Mouse (Mus musculus) heart, embryonic 12.5 days (tissue): ENCODE results near the gene Alkbh1. TPM values are rescaled to one million over a fixed set of nuclear protein-coding genes. Genes with fewer than 3 reads are reported as not detected.

Source experiments
- ATAC-seq: fragments of 200-750 bp; cut with Nextera tagmentation; 2 replicates; pipeline ENCODE4 v1.8.0; 2017; ENCODE audit warnings: moderate TSS enrichment, moderate library complexity; ENCODE audit not compliant: insufficient number of reproducible peaks, low FRiP score
- H3K27ac ChIP-seq: fragments of 300-500 bp; sonication (generic); 2 replicates; pipeline ENCODE4 v1.5.1; 2016; ENCODE audit warnings: mild to moderate bottlenecking, moderate library complexity; ENCODE audit not compliant: poor library complexity, severe bottlenecking
- H3K27me3 ChIP-seq: fragments of 300-500 bp; sonication (generic); replicated peaks from 2 replicates; pipeline ENCODE4 v1.6.1; 2016; ENCODE audit warnings: mild to moderate bottlenecking, moderate library complexity
- H3K36me3 ChIP-seq: fragments of 300-500 bp; sonication (generic); 2 replicates; pipeline ENCODE4 v1.6.1; 2016; ENCODE audit warnings: mild to moderate bottlenecking, moderate library complexity
- H3K4me1 ChIP-seq: fragments of 300-500 bp; sonication (generic); replicated peaks from 2 replicates; pipeline ENCODE4 v1.6.1; 2016; ENCODE audit warnings: mild to moderate bottlenecking
- H3K4me2 ChIP-seq: fragments of 300-500 bp; sonication (generic); 2 replicates; pipeline ENCODE4 v1.6.1; 2016; ENCODE audit warnings: mild to moderate bottlenecking, moderate library complexity
- H3K4me3 ChIP-seq: fragments of 300-500 bp; sonication (generic); 2 replicates; pipeline ENCODE4 v1.5.1; 2016; ENCODE audit warnings: mild to moderate bottlenecking
- H3K9ac ChIP-seq: fragments of 300-500 bp; sonication (generic); 2 replicates; pipeline ENCODE4 v1.6.1; 2016; ENCODE audit warnings: mild to moderate bottlenecking, moderate library complexity
- H3K9me3 ChIP-seq: fragments of 300-500 bp; sonication (generic); replicated peaks from 2 replicates; pipeline ENCODE4 v1.6.1; 2016; ENCODE audit warnings: mild to moderate bottlenecking, moderate library complexity
- WGBS: fragments of 180-500 bp; shearing (Covaris S2); methylation state at CpG from one replicate; pipeline ENCODE4 v1.1.7; 2016; 5-methylcytosine and 5-hydroxymethylcytosine counted together
- polyA plus RNA-seq: library from polyadenylated mRNA; unstranded; fragments of >200 nt; fragmentation: Nextera tagmentation; extraction: Ambion mirVana; gene quantifications from 2 replicates; pipeline ENCODE4 v1.2.1, GENCODE M21; 2016

The Alkbh1 gene
- polyA plus RNA-seq, 1 experiment from 2014 or later: 36.6 TPM

DNA sequence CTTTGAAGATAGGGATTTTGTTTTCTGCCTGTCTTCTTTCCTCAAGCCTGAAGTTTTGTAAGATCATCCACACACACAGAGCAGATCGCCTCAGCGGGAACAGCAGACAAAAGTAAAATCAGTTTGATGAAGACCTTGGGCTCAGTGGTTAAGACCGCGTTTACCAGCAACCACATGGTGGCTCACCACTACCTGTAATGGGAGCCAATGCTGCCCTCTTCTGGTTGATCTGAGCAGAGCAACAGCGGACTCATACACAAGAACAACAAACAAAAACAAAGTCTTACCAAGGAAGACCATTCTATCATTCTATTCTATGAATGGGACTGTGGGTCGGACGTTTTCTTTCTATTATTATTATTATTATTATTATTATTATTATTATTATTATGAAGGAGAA is 27.1 kb downstream of the Alkbh1 start:
- 26% methylated on average over 7 of the region's 7 CpGs for WGBS
- no peak overlapping the region for H3K4me2 ChIP-seq
- H3K4me3 ChIP-seq: no peak overlapping the region
- no peak for ATAC-seq
- H3K27ac ChIP-seq: no peak overlapping the region
- no peaks in the 10 kb centered on the region for H3K36me3 ChIP-seq
- peaks cover 2% of the 10 kb centered on the region; the same call in 1 of the 2 replicates for H3K4me1 ChIP-seq
- peaks cover 5% of the 10 kb centered on the region; the same call in 1 of the 2 replicates for H3K9me3 ChIP-seq
- H3K27me3 ChIP-seq: no peaks in the 10 kb centered on the region
- no peak overlapping the region for H3K9ac ChIP-seq

DNA sequence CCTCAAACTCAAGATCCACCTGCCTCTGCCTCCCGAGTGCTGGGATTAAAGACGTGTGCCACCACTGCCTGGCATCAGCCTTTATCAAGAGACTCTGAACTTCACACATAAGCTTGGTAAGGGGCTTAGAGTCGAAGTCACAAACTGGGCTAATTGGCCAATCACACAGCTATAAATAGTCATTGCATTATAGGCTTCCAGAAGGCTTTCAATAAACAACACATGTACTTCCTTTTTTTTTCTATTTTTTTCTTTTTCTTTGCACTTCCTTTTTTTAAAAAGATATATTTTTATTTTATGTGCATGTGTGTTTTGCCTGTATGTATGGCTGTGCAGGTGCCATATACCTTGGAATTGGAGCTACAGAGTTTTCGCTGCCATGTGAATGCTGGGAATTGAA is 28.5 kb downstream of the Alkbh1 start:
- Histone ChIP-seq H3K9ac (no peak overlapping the region), H3K36me3 (no peaks in the 10 kb centered on the region), H3K9me3 (peaks cover 5% of the 10 kb centered on the region; the same call in 1 of the 2 replicates), H3K4me1 (peaks cover 15% of the 10 kb centered on the region), H3K27me3 (no peaks in the 10 kb centered on the region), H3K4me2 (no peak overlapping the region), H3K27ac (no peak overlapping the region), H3K4me3 (no peak overlapping the region)
- WGBS: 73% methylated on average over 4 of the region's 4 CpGs
- no peak for ATAC-seq

DNA sequence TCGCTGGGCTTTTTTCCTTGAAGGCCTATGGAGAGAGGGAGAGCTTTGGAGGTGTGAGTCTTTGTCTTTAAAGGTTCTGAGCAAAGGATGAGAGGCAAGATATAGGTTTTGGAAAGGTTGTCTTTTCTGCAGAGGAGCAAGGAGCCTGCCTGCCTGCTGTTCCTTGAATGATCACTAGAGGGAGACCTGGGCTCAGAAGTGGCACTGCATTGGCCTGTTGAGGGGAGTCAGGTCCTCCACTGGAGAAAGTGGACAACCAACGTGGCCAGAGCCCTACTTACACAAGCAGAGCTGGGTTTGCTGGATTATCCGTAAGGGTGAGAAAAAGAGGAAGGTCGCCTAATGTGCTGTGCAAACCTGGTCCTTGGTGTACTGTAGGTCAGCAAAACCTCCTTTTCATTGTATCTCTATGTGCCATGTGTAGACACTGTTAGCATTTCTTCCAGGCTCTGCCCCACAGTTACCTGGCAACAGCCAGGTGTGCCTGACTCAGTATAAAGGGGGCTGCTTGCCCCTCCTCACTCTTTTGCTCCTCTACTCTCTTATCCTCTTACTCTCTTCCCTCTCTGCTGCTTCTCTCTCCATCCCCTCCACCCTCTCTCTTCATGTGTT is 30.5 kb downstream of the Alkbh1 start:
- Histone ChIP-seq H3K9me3 (peaks cover 5% of the 10 kb centered on the region; the same call in 1 of the 2 replicates), H3K4me2 (no peak overlapping the region), H3K27me3 (no peaks in the 10 kb centered on the region), H3K4me3 (no peak overlapping the region), H3K36me3 (no peaks in the 10 kb centered on the region), H3K9ac (no peak overlapping the region), H3K27ac (no peak overlapping the region), H3K4me1 (peaks cover 19% of the 10 kb centered on the region)
- WGBS: 20% methylated on average over 4 of the region's 4 CpGs
- no peak for ATAC-seq

DNA sequence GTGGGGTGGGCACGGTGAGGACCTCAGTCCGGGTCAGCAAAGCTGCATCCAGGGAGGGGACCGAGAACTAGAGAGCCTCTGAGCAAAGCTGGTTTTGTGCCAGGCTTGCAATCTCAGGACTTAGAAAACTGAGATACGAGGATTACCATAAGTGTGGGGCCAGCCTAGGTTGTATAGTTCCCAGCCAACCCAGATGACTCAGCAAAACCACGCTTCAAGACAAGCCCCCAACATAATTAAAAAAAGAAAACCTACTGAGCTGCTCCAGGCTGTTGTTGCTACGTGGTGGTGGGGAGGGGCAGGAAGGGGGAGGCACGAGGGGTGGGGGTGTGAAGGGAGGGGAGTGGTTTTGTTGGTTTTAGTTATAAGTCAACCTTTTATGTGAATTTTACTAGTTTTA is 32.8 kb downstream of the Alkbh1 start:
- 14% methylated on average over 7 of the region's 7 CpGs for WGBS
- Histone ChIP-seq H3K4me2 (peak overlapping the region; percentile 42), H3K27ac (peak overlapping the region; percentile 31; the same call in 1 of the 2 replicates), H3K9ac (no peak overlapping the region), H3K27me3 (no peaks in the 10 kb centered on the region), H3K4me3 (no peak overlapping the region), H3K4me1 (peaks cover 28% of the 10 kb centered on the region), H3K36me3 (no peaks in the 10 kb centered on the region), H3K9me3 (no peaks in the 10 kb centered on the region)
- ATAC-seq: 0 out of 2 replicates have a peak, but pooled peaks have one; percentile 33

DNA sequence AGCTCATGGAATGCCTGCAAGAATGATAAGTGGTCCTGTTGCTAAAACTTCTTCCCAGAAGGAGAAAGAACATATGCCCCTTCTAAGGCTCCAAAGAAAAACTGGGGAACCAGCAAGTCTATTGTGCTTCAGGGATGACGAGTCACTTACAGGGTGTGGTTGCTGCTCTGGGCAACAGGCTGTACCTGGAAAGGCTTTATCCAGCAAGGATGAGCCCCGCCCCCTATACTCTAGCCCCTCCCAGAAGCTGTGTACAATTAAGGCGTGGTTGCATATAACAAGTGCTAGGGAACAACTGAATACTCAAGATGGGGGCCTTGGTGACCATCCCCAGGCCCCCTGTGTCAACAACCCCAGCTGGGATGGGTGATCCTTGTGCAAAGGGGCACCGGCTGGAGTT is 34.7 kb downstream of the Alkbh1 start:
- no peaks in the 10 kb centered on the region for H3K36me3 ChIP-seq
- H3K9me3 ChIP-seq: no peaks in the 10 kb centered on the region
- 80% methylated on average over 4 of the region's 4 CpGs for WGBS
- no peaks in the 10 kb centered on the region for H3K27me3 ChIP-seq
- ATAC-seq: no peak
- H3K4me1 ChIP-seq: peaks cover 28% of the 10 kb centered on the region
- no peak overlapping the region for H3K27ac ChIP-seq
- H3K4me2 ChIP-seq: no peak overlapping the region
- no peak overlapping the region for H3K9ac ChIP-seq
- no peak overlapping the region for H3K4me3 ChIP-seq

DNA sequence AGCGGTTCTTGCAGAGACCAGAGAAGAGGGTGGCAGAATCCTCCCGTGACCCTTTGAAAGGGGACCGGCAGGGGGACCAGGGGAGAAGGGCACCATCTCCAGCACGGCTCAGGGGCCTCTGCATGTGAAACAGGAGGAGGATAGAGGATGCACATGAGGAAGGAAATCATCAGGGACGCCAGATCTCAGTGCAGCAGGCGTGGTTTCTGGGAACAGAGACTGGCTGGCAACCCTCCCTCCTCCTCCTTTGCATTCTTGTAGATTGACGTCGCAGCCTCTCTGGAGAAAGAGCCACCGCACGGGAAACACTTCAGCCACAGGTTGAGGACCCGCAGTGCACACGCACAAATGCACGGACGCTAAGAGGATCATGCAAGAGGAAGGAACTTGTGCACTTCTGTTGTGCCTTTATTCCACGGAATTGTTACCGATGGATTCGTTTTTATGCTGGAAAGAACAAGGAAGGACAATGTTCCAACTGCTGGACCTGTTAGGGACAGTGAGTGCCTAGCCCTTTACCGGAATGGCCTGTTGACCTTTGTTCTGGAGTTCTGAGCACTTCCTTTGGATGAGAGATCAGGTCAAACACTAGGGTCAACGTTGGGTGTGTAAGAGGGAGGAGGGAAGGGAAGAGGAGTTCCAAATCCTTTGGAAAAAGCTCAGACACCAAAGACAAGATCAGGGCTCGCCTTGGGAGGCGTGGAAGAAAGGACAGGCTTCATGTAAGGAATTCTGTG is 35.8 kb downstream of the Alkbh1 start:
- H3K4me1 ChIP-seq: peaks cover 28% of the 10 kb centered on the region
- no peaks in the 10 kb centered on the region for H3K27me3 ChIP-seq
- 22% methylated on average over 21 of the region's 21 CpGs for WGBS
- H3K36me3 ChIP-seq: no peaks in the 10 kb centered on the region
- H3K9ac ChIP-seq: peak overlapping the region; percentile 50; the same call in 1 of the 2 replicates
- peak; percentile 47 for ATAC-seq
- no peaks in the 10 kb centered on the region for H3K9me3 ChIP-seq
- H3K27ac ChIP-seq: peak overlapping the region; percentile 48
- peak overlapping the region; percentile 66 for H3K4me2 ChIP-seq
- peak overlapping the region; percentile 25 for H3K4me3 ChIP-seq

DNA sequence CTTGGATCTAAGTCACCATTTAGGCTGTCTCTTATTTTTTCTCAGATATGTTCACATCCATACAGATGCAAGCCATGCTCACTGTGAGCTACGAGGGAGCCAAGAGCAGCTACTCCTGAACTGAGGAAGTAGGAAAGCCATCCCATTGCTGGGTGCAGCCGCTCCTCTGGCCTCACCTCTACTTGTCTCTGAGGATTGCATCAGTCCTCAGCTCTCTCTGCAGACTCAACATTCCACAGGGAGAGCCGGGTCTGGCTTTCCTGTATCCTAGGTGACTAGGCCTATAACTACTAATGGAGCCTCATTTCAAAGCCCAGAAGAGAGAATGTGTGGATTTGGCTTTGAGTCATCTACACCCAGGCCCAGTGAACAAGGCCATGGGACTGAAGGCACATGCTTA is 38.1 kb downstream of the Alkbh1 start:
- H3K27me3 ChIP-seq: no peaks in the 10 kb centered on the region
- 51% methylated on average over 3 of the region's 3 CpGs for WGBS
- H3K4me3 ChIP-seq: no peak overlapping the region
- no peak overlapping the region for H3K9ac ChIP-seq
- no peaks in the 10 kb centered on the region for H3K36me3 ChIP-seq
- no peak overlapping the region for H3K4me2 ChIP-seq
- peaks cover 17% of the 10 kb centered on the region for H3K4me1 ChIP-seq
- no peak overlapping the region for H3K27ac ChIP-seq
- H3K9me3 ChIP-seq: no peaks in the 10 kb centered on the region
- no peak for ATAC-seq

DNA sequence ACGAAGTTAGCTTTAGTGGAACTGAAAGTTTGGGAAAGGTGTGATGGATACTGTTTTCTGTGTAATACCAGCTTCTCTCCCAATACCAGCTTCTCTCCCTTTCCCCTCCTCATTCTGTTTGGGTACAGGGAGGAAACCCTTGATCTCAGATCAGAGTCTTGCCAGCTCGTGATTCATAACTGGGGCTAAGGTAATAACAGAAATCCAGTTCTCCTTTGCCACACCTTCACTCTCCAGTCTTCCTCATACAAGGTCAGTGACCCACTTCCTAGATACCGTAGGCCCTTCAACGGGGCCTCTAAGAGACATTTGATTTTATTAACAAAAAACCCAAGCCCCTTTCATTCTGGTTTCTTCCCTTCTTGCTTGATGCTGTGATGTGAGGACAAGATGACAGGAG is 38.7 kb downstream of the Alkbh1 start:
- Histone ChIP-seq H3K4me1 (peaks cover 13% of the 10 kb centered on the region), H3K27ac (no peak overlapping the region), H3K9ac (no peak overlapping the region), H3K4me2 (no peak overlapping the region), H3K4me3 (no peak overlapping the region), H3K9me3 (no peaks in the 10 kb centered on the region), H3K36me3 (no peaks in the 10 kb centered on the region), H3K27me3 (no peaks in the 10 kb centered on the region)
- 83% methylated on average over 4 of the region's 4 CpGs for WGBS
- ATAC-seq: no peak

DNA sequence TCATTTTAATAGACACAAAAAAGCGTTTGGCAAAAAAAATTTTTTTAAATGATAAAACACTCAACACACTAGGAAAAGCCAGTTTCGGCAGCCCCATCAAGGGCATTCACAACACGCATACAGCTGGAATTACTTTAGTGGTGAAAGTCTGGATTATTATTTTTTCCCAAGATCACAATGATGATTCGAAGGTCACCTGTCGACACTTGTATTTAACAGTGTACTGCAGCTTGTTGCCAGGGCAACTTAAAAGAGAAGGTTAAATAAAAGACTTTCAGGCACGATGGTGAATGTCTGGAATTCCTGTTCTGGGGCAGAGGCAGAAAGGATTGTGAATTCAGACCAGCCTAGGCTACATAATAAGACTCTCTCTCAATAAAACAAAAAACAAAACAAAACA is 41.9 kb downstream of the Alkbh1 start:
- Histone ChIP-seq H3K27me3 (no peaks in the 10 kb centered on the region), H3K9me3 (no peaks in the 10 kb centered on the region), H3K9ac (no peak overlapping the region), H3K4me2 (no peak overlapping the region), H3K27ac (no peak overlapping the region), H3K4me3 (no peak overlapping the region), H3K36me3 (no peaks in the 10 kb centered on the region), H3K4me1 (no peaks in the 10 kb centered on the region)
- ATAC-seq: no peak
- 44% methylated on average over 6 of the region's 6 CpGs for WGBS

DNA sequence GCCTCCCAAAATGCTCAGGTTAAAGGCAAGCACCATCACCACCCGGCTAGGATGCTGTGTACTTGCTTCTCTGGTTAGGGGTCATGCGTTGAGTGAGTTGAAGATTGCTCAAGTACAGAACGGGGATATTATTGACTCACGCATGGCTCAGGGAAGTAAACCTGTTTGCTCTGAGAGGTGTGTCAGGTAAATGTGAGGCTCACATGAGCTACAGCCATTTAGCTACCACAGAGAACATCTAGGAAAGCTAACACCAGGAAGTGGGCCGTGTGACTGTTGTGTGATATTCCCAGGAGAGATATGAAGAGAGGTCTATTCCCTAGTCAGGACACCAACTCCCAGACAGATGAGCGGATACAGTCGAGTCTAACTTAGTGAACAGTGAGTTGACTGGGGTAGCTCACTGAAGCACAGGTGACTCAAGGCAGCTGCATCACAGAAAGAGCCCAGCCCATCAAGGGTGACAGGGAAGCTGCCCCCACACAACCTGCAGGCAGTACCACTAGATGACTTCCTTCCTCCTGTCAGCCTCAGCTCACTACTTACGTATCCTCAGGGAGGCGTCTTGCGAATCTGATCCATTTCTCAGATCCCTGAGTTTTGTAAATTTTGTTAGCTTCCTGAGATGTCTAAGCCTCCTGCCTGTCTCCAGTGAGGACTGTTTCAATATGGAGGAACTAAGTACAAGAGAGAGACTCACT is 44.5 kb downstream of the Alkbh1 start:
- Histone ChIP-seq H3K36me3 (no peaks in the 10 kb centered on the region), H3K9me3 (no peaks in the 10 kb centered on the region), H3K4me1 (no peaks in the 10 kb centered on the region), H3K27me3 (no peaks in the 10 kb centered on the region), H3K27ac (no peak overlapping the region), H3K4me2 (no peak overlapping the region), H3K4me3 (no peak overlapping the region), H3K9ac (no peak overlapping the region)
- no peak for ATAC-seq
- WGBS: 78% methylated on average over 10 of the region's 10 CpGs

DNA sequence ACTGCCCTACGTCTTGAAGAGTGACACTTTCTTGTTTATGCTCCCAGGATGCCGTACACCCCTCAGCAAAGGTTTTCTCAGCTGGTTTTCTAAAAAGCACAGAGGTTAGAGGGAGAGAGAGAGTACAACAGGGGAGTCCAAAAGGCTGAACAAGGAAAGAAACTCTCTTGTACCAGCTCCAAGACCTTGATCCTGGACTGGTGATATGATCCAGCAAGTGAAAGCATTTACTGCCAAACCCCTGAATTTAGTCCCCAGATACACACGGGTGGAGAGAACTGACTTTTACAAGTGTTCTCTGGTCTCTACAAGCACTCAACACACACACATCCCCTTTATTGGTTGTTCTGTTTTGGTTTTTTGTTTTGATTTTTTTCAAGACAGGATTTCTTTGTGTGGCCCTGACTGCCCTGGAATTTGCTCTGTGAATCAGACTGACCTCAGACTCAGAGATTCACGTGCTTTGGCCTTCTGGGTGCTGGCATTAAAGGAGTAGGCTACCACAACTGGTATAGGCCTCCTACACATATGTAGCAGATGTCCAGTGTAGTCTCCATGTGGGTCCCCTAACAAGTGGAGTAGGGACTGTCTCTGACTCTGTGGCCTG is 45.9 kb downstream of the Alkbh1 start:
- 60% methylated on average over 4 of the region's 4 CpGs for WGBS
- H3K4me3 ChIP-seq: no peak overlapping the region
- H3K4me1 ChIP-seq: no peaks in the 10 kb centered on the region
- no peak overlapping the region for H3K4me2 ChIP-seq
- H3K27ac ChIP-seq: no peak overlapping the region
- H3K9ac ChIP-seq: no peak overlapping the region
- no peaks in the 10 kb centered on the region for H3K36me3 ChIP-seq
- ATAC-seq: no peak
- no peaks in the 10 kb centered on the region for H3K9me3 ChIP-seq
- H3K27me3 ChIP-seq: no peaks in the 10 kb centered on the region
